Mouse (Mus musculus) central nervous system, embryonic 14 days (tissue): ENCODE results near the gene Fa2h. TPM values are rescaled to one million over a fixed set of nuclear protein-coding genes. Genes with fewer than 3 reads are reported as not detected.

Source experiments
- polyA plus RNA-seq: library from polyadenylated mRNA; depleted of rRNA; stranded (reverse); fragments of >200 nt; gene quantifications from 2 replicates; pipeline ENCODE4 v1.2.3, GENCODE M21; 2012; rRNA removed

The Fa2h gene
- 0.12 and 0.21 TPM in 2 replicates for polyA plus RNA-seq

DNA sequence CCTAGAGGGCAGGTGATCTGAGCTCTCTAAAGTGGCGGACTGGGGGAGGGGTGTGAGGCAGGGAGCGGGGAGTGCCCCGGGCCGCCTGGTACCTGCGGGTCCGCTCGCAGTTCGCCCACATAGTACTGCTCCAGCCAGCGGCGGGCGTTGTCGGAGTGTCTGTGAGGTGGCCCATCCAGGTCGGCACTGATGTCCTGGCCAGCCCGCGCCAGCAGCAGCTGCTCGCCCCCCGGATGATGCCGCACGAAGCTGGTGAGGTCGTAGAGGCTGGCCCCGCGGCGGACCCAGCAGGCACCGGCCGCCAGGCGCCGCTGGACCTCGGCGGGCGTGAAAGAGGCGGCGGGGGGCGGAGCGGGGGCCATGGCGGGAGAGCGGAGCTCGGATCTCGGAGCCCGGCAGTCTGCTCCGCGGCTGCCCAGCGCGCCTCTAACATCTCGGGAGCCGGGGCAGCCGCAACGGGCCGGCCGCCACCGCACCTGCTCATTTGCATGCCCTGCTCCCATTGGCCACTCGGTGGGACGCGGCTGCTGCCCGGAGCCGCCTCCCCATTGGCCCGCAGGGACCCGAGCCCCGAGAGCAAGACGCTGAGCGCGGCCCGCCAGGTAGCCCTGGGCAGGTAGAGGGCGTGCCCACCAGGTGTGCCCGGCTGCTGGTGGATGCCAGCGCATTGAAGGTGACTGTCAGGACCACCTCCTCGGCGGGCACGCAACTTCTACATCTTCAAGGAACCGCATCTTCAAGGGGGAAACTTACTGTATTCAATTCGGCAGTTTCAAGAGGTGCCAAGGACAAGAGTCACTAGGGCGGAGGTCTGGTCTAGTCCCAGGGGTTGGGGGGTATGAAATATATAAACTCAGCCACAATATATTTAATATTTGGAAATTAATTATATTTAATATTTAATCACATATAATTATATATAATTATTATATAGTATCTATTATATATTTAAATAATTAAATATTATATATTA is at the start of gene Fa2h:
Fa2h (minus strand) TSS at position 434 of the 973 bp plus-strand sequence.

DNA sequence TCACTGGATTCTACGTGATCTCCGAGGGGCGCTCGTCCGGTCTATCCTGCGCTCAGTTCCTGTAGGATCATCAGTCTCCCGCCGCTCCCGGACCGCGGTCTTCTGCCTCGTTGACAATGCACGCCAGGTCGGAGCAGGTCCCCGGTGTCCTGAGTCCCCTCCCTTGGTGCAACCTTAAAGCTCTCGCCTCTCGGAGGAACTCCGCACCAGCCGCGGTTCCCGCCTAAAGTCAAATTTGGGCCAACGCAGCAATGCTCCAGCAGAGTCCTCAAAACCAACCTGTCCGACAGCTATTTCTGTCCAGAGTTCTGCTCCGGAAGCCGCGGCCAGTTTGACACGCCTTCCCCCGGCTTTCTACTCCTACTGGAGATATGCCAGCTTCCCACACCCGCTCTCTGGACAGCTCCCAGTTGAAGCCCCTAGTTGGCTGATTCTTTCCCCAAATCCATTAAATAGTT is 55.7 kb downstream of the Fa2h start, which contains the start of gene Mlkl:
Mlkl (minus strand) TSS at position 288 of the 458 bp plus-strand sequence.

DNA sequence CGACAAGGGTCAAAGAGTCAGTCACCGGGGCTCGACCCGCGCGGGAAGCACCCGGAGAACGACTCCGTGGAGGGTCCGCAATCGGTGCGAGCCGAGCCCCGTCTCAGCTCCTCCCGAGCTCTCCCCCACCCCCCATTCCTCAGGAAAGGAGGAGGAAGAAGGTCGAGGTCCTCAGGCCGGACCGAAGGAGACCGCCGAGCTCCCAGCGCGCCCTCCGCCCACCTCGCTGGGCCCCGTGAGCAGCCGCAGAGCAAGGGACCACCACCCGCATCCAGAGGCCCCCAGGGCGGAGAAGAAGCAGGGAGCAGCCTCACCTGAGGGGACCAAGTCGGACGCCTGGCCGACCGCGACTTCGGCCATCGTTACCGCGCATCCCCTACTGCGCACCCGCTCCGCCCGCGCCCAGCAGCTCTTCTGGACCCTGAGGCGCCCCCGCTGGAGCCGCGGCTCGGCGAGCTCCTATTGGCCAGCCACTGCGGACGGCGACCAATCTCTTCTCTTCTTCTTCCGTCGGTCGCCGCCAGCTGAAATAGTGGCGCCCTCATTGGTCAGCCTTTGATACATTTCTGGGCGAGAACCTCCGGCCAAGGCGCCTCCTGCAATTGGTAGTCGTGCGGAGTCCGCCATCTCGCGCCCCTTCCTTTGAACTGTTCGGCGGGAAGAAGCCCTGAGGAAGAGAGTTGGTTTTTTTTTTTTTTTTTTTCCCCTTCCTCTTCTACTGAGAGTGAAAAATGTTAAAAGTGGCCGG is 93.6 kb downstream of the Fa2h start, which contains the start of gene Rfwd3:
Rfwd3 (minus strand) TSS at position 402 of the 748 bp plus-strand sequence.

Other genes starting within 250 kb of the Fa2h start
- gene Glg1, start 134.6 kb downstream of the Fa2h start, polyA plus RNA-seq = 49.2 and 52.5 TPM in 2 replicates
- gene Rfwd3, start 93.6 kb downstream of the Fa2h start, polyA plus RNA-seq = 22.6 and 26.8 TPM in 2 replicates
- 0.41 and 0.80 TPM in 2 replicates for gene Mlkl, start 55.6 kb downstream of the Fa2h start, polyA plus RNA-seq
- 13.8 and 14.2 TPM in 2 replicates for gene Wdr59, start 128.3 kb upstream of the Fa2h start, polyA plus RNA-seq
- 238 and 239 TPM in 2 replicates for gene Znrf1, start 142.3 kb upstream of the Fa2h start, polyA plus RNA-seq
- 0.60 and 0.88 TPM in 2 replicates for gene Ldhd, start 236.6 kb upstream of the Fa2h start, polyA plus RNA-seq
- 24.1 and 26.2 TPM in 2 replicates for gene Zfp1, start 249.6 kb upstream of the Fa2h start, polyA plus RNA-seq